Mouse (Mus musculus): ENCODE results near the gene Atp6v0e.

DNA sequence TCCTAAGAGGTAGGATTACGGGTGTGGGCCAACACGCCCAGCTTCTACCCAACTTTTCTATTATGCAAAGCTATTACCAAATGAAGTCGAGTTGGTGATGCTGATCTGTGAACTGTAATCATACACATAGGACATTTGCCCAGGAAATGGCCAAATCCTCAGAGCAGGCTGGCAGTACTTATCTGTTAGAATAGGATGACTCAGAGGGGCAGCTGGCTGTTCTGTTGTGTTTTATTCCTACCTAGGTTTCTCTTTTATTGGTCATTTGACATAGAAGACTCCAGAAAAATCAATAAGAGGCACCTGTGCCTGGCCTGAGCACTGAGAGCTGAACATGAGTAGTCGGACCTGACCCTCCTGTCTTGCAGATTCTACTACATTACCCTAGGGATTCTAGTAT lies 39.6 kb downstream of the Atp6v0e start:
- no peak for TF ChIP-seq EP300 (IDR thresholded peaks at IDR 0.05; ENCODE audit: low read length)
- TF ChIP-seq CTCF (conservative IDR thresholded peaks at IDR 0.05 in 1 of 2, IDR thresholded peaks at IDR 0.05 in 1 of 2; ENCODE audit: low read depth in 2 of 2, low read length in 2 of 2) = no peak
